Mouse (Mus musculus) CH12.LX (cell line): ENCODE measurements around the gene Slc16a13.

Experiments
- BHLHE40 ChIP-seq: IDR thresholded peaks from 2 replicates; pipeline ENCODE4 v1.6.1; 2011; ENCODE audit warnings: mild to moderate bottlenecking, low read depth, low read length, improper control_type of control experiment
- CTCF ChIP-seq, 2 experiments: IDR thresholded peaks in 1 of 2; conservative IDR thresholded peaks in 1 of 2; 2 replicates each; pipeline ENCODE4 v1.5.1; 2011 to 2012; ENCODE audit warnings: low read depth in 2 of 2, low read length in 2 of 2, improper control_type of control experiment in 1 of 2, inconsistent platforms in 1 of 2, mild to moderate bottlenecking in 1 of 2, moderate library complexity in 1 of 2
- EP300 ChIP-seq: IDR thresholded peaks from 2 replicates; pipeline ENCODE4 v1.6.1; 2011; ENCODE audit warnings: low read length, improper control_type of control experiment
- POLR2AphosphoS2 ChIP-seq: IDR thresholded peaks from 2 replicates; pipeline ENCODE4 v1.6.1; 2011; ENCODE audit warnings: low read depth, low read length, improper control_type of control experiment
- RCOR1 ChIP-seq: conservative IDR thresholded peaks from 2 replicates; pipeline ENCODE4 v1.6.1; 2012; ENCODE audit warnings: low read depth, mild to moderate bottlenecking, inconsistent platforms, low read length, improper control_type of control experiment
- TBP ChIP-seq: conservative IDR thresholded peaks from 2 replicates; pipeline ENCODE4 v1.6.1; 2011; ENCODE audit warnings: low read depth, low read length, improper control_type of control experiment

GRCm38 (mm10) chr11:70168136-70168535 is 52.7 kb downstream of the Slc16a13 start:
- no peak for TF ChIP-seq EP300
- no peak for TF ChIP-seq POLR2AphosphoS2
- TF ChIP-seq TBP = no peak
- TF ChIP-seq CTCF (conservative IDR thresholded peaks at IDR 0.05 in 1 of 2, IDR thresholded peaks at IDR 0.05 in 1 of 2; ENCODE audit: low read depth in 2 of 2, low read length in 2 of 2) = no peak
- no peak for TF ChIP-seq BHLHE40
- no peak for TF ChIP-seq RCOR1
